Comparison of ENCODE assay signal across 8 mouse cellular contexts in genomic region chr4:111645831-111646166, GRCm38 (mm10).
DNase-seq lines count a peak whose midpoint lies in the region; ATAC-seq and TF ChIP-seq lines count a peak whose summit lies in the region.

No protein-coding gene starts in this region.

- H3K9me3 ChIP-seq in heart, embryonic 13.5 days, result no peaks in the 10 kb centered on the region
- no peaks in the 10 kb centered on the region for H3K9me3 ChIP-seq in stomach, postnatal 0 days (ENCODE audit: control insufficient read depth, low read length)

- 35% methylated on average over 1 of the region's 1 CpGs for WGBS in heart, embryonic 13.5 days
- 29% methylated on average over 1 of the region's 1 CpGs for WGBS in stomach, postnatal 0 days

- peak; percentile 61 for TF ChIP-seq CTCF in left cerebral cortex, adult 2 months (IDR thresholded peaks at IDR 0.05)
- TF ChIP-seq CTCF in stomach, postnatal 0 days (IDR thresholded peaks at IDR 0.05; ENCODE audit: low read depth), result peak; percentile 74

- no peak overlapping the region for H3K27ac ChIP-seq in left cerebral cortex, adult 2 months
- no peak overlapping the region for H3K27ac ChIP-seq in heart, embryonic 13.5 days (replicated peaks)
- H3K27ac ChIP-seq in stomach, postnatal 0 days (replicated peaks), result no peak overlapping the region

- H3K4me1 ChIP-seq in heart, embryonic 13.5 days, result peaks cover 7% of the 10 kb centered on the region
- H3K4me1 ChIP-seq in stomach, postnatal 0 days (replicated peaks; ENCODE audit: control insufficient read depth, insufficient read depth), result no peaks in the 10 kb centered on the region

- H3K9ac ChIP-seq in heart, embryonic 13.5 days, result peak overlapping the region; percentile 8; the same call in 1 of the 2 replicates
- no peak overlapping the region for H3K9ac ChIP-seq in stomach, postnatal 0 days (ENCODE audit: low read length)

- no peak for TF ChIP-seq EP300 in stomach, postnatal 0 days (optimal IDR thresholded peaks at IDR 0.05)

- ATAC-seq in heart, embryonic 13.5 days (ENCODE audit: extremely low read depth, insufficient number of reproducible peaks, low FRiP score, low TSS enrichment), result no peak
- no peak for ATAC-seq in stomach, postnatal 0 days (ENCODE audit: low FRiP score, low TSS enrichment)

- DNase-seq in left cerebral cortex, adult 2 months (ENCODE audit: extremely low spot score in 1 of 2, low spot score in 2 of 2), result peak; percentile 28 to 29
- DNase-seq in left cerebral cortex, adult 11 months (ENCODE audit: low spot score), result no peak
- DNase-seq in adipocyte (ENCODE audit: low spot score), result peak; percentile 6
- DNase-seq in left cerebral cortex, postnatal 25 days (ENCODE audit: low spot score in 2 of 2), result peak; percentile 37 to 53
- DNase-seq in stomach, postnatal 0 days (ENCODE audit: low spot score), result no peak
- no peak for DNase-seq in gastrocnemius, postnatal 14 days
- no peak for DNase-seq in urinary bladder, postnatal 14 days (ENCODE audit: low spot score)

- no peaks in the 10 kb centered on the region for H3K27me3 ChIP-seq in heart, embryonic 13.5 days (replicated peaks)
- no peaks in the 10 kb centered on the region for H3K27me3 ChIP-seq in stomach, postnatal 0 days (ENCODE audit: control insufficient read depth, insufficient read depth, low read length)

- intact Hi-C loops in left cerebral cortex, adult 2 months (cut with DNase I), result loop anchor here (5.0 to 10.0 kb wide), 3 partner anchors 1321 to 1618 kb away; no protein-coding TSS in a partner anchor
- intact Hi-C loops in left cerebral cortex, postnatal 25 days (cut with DNase I), result no loop called here
- intact Hi-C loops in gastrocnemius, postnatal 14 days (cut with DNase I; ENCODE audit: low total_unique reads), result no loop called here

- H3K4me3 ChIP-seq in left cerebral cortex, adult 2 months, result no peak overlapping the region
- H3K4me3 ChIP-seq in heart, embryonic 13.5 days, result peak overlapping the region; percentile 18; the same call in 1 of the 2 replicates
- no peak overlapping the region for H3K4me3 ChIP-seq in stomach, postnatal 0 days (ENCODE audit: low read depth, low read length)

- peak overlapping the region; percentile 55 for H3K4me2 ChIP-seq in heart, embryonic 13.5 days
- no peak overlapping the region for H3K4me2 ChIP-seq in stomach, postnatal 0 days (replicated peaks; ENCODE audit: low read depth)

- H3K36me3 ChIP-seq in heart, embryonic 13.5 days, result no peaks in the 10 kb centered on the region
- H3K36me3 ChIP-seq in stomach, postnatal 0 days (ENCODE audit: control insufficient read depth, insufficient read depth, low read length), result no peaks in the 10 kb centered on the region

Comparison
In these comparisons a context has a peak if more than half of its experiments do, and no peak if none do; other contexts are left out.
1. DNase-seq: peak in left cerebral cortex, adult 2 months (2 of 2), adipocyte (single experiment) and left cerebral cortex, postnatal 25 days (2 of 2); none in left cerebral cortex, adult 11 months (single experiment), stomach, postnatal 0 days (single experiment), gastrocnemius, postnatal 14 days (single experiment) and urinary bladder, postnatal 14 days (single experiment).